Mouse (Mus musculus) layer of hippocampus, adult 9-10 months (tissue): ENCODE results near the gene Anapc7.
"Not testable (repeated sequence)": the region's sequence is repeated elsewhere in the genome, so short reads cannot be mapped to it uniquely, and the experiment has no call there.

Source experiments
- DNase-seq: peaks from one replicate; pipeline ENCODE4 v3.0.0; 2022; ENCODE audit warnings: low spot score

Anapc7 gene

GRCm38 (mm10) chr5:122452194-122452593 is 30.7 kb downstream of the Anapc7 start:
- DNase-seq = no peak

GRCm38 (mm10) chr5:122453188-122453587 is 31.7 kb downstream of the Anapc7 start:
- DNase-seq = no peak

GRCm38 (mm10) chr5:122454442-122454841 is 32.9 kb downstream of the Anapc7 start:
- DNase-seq = no peak

- DNase-seq = no peak
Observed at GRCm38 (mm10) chr5:122454883-122455282, 33.4 kb downstream of the Anapc7 start.

- DNase-seq = no peak
Observed at GRCm38 (mm10) chr5:122455584-122455983, 34.1 kb downstream of the Anapc7 start.

GRCm38 (mm10) chr5:122457054-122457453 is 35.6 kb downstream of the Anapc7 start:
- DNase-seq = not testable (repeated sequence)

GRCm38 (mm10) chr5:122458066-122458465 is 36.6 kb downstream of the Anapc7 start:
- DNase-seq = no peak

GRCm38 (mm10) chr5:122459335-122459734 is 37.8 kb downstream of the Anapc7 start:
- no peak for DNase-seq

- DNase-seq = no peak
Observed at GRCm38 (mm10) chr5:122460656-122461055, 39.2 kb downstream of the Anapc7 start.

- no peak for DNase-seq
Observed at GRCm38 (mm10) chr5:122461431-122461830, 39.9 kb downstream of the Anapc7 start.

- no peak for DNase-seq
Observed at GRCm38 (mm10) chr5:122471658-122472057, 50.2 kb downstream of the Anapc7 start.

GRCm38 (mm10) chr5:122474643-122475363 is 53.3 kb downstream of the Anapc7 start:
- DNase-seq = no peak

GRCm38 (mm10) chr5:122476078-122476477 is 54.6 kb downstream of the Anapc7 start:
- DNase-seq = no peak

- no peak for DNase-seq
Observed at GRCm38 (mm10) chr5:122477492-122477891, 56.0 kb downstream of the Anapc7 start.

GRCm38 (mm10) chr5:122479131-122479530 is 57.6 kb downstream of the Anapc7 start:
- DNase-seq = no peak

GRCm38 (mm10) chr5:122481844-122482243 is 60.4 kb downstream of the Anapc7 start:
- DNase-seq = no peak

- no peak for DNase-seq
Observed at GRCm38 (mm10) chr5:122482733-122483391, 61.4 kb downstream of the Anapc7 start.

GRCm38 (mm10) chr5:122486243-122486642 is 64.8 kb downstream of the Anapc7 start:
- DNase-seq = not testable (repeated sequence)

GRCm38 (mm10) chr5:122487825-122488224 is 66.3 kb downstream of the Anapc7 start:
- no peak for DNase-seq

- DNase-seq = no peak
Observed at GRCm38 (mm10) chr5:122490148-122490547, 68.7 kb downstream of the Anapc7 start.

- no peak for DNase-seq
Observed at GRCm38 (mm10) chr5:122491385-122491784, 69.9 kb downstream of the Anapc7 start.

- no peak for DNase-seq
Observed at GRCm38 (mm10) chr5:122493035-122493434, 71.5 kb downstream of the Anapc7 start.

- DNase-seq = no peak
Observed at GRCm38 (mm10) chr5:122494449-122494848, 73.0 kb downstream of the Anapc7 start.
